Mouse (Mus musculus): ENCODE measurements at regions not wholly inside any gene's neighbourhood (a gene's known extent, or its start where the extent isn't known, plus 50 kb on each side); places are given as distances from the start of the nearest gene placed in this dataset.

DNA sequence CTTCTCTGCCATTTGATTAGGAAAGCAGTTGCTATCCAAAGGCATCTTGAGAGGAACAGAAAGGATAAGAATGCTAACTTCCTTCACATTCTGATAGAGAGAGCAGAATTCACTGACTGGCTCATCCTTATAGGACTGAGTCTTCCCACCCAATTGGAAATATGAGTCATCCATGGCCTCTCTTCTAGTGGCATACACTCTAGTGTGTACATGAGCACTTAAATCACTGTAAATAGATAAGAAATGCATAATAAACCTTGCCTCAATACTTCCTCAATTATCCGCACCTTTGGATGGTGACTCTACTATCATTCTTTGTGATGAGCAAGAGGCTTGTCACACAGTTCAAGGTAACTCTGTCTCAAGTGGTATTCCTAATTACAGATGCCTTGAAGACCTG is 69.5 kb downstream of the Cdca7 start:
- TF ChIP-seq CTCF (IDR thresholded peaks at IDR 0.05; ENCODE audit: borderline replicate concordance, insufficient read depth, low read length) = no peak
- TF ChIP-seq POLR2A (IDR thresholded peaks at IDR 0.05; ENCODE audit: low read depth, low read length) = no peak

All from embryonic fibroblast, embryonic 13.5 days (primary cell).